Mouse (Mus musculus): ENCODE data around the gene Palm.

Gene Palm

GRCm38 (mm10) chr10:79772320-79772719 lies 21.1 kb upstream of the Palm start:
- DNase-seq (ENCODE audit: low spot score in 2 of 2) = no peak

GRCm38 (mm10) chr10:79773208-79773607 lies 20.2 kb upstream of the Palm start:
- no peak for DNase-seq (ENCODE audit: low spot score in 2 of 2)

DNA sequence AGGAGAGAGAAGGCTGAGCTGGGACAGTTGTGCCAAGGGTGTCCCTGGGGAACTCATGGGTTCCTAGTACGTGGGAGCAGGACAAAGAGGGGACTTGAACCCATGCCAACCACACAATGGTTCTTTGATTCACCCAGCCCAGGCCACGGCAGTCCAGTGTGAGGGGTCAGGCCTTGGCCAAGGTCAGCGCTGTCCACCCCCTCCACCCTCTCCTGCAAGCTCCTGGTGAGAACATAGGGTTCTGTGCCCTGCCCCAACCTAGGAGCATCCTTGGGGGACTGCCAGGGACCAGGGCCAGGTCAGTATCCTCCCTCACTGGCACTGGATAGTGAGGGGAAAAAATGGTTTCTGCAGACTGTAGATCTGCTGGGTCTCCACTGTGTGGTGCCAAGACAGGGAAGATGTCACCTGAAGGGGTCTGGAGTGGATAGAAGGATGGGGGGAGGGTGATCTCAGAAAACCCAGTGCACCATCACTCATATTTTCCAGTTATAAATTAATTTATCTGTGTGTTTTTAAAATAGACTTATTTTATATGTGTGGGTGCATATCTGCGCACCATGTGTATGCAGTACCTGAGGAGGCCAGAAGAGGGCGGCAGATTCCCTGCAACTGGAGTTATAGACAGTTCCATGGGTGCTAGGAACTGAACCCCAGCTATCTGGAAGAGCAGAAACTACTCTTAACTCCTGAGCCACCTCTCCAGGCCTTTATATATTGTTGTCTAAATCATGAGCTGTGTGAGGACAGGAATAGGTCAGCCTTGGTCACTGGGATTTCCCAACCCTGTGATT lies 18.7 kb upstream of the Palm start:
- DNase-seq (ENCODE audit: low spot score in 2 of 2) = no peak

GRCm38 (mm10) chr10:79777103-79777531 lies 16.3 kb upstream of the Palm start, which contains the start of gene Fstl3:
Fstl3 (plus strand) TSS chr10:79777272.
- DNase-seq (ENCODE audit: low spot score in 2 of 2) = no peak

DNA sequence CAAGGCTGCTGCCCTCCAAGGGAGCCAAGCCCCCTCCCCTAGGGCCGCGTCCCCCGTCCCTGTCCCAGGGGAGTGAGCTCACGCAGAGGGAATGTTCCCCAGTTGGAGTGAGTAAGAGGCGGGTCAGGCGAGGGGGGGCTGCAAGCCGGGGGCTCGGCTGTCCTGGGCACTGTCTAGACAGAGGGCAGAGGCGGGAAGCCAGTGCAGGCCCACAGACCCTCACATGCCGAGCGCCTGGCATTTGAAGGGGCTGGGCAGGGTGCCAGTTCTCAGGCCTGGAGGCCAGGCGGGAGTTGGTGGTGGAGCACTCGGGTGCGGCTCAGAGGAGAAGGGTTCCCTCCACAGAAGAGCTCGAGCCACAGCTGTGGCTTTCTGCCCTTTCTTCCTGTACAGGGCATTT lies 15.4 kb upstream of the Palm start:
- DNase-seq (ENCODE audit: low spot score in 2 of 2) = no peak

GRCm38 (mm10) chr10:79779193-79779592 lies 14.2 kb upstream of the Palm start:
- no peak for DNase-seq (ENCODE audit: low spot score in 2 of 2)

- peak; percentile 94 to 98 for DNase-seq (ENCODE audit: low spot score in 2 of 2)
Observed at GRCm38 (mm10) chr10:79779784-79780663, 13.3 kb upstream of the Palm start.

DNA sequence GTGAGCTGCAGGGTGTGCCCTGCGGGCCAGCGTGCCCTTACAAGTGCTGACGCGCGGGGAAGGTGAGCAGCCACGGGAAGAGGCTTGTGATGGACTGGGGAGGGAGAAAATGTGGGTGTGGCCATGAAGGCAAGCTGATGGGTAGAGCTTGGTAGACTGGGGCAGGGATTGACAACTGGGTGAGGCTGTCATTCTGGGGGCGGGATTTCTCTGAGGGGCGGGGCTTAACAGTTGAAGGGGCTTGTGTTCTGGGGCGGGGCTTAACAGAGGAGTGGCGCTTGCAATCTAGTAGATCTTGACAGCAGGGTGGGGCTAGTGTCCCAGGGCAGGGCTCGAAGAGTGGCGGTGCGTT lies 12.7 kb upstream of the Palm start:
- DNase-seq (ENCODE audit: low spot score in 2 of 2) = no peak

DNA sequence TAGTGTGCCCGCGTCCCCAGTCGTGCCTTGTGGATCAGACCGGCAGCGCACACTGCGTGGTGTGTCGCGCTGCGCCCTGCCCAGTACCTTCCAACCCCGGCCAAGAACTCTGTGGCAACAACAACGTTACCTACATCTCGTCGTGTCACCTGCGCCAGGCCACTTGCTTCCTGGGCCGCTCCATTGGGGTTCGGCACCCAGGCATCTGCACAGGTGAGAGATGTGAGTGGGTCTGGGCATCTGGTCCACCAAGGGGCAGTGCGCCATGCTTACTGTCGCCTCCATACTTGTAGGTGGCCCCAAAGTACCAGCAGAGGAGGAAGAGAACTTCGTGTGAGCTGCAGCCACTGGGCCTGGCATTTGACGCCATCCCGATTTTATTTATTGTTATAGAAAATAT lies 12.2 kb upstream of the Palm start:
- DNase-seq (ENCODE audit: low spot score in 2 of 2) = no peak

DNA sequence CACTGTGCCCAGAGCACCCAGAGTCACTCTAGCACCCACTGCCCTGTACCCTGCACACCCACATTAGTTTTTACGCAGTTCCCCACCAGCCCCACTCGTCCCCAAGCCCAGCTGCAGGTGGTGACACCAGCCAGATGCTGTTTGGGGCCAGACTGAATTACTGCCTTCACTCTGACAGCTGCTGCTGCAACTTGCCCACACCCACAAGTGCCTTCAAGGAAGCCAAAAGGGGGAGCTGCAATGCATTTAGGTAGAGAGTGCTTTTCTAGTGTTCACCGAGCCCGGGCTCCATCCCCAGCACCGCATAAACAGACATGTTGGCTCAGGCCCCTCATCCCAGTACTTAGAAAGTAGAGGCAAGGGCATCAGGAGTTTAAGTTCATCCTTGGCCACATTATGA lies 11.4 kb upstream of the Palm start:
- no peak for DNase-seq (ENCODE audit: low spot score in 2 of 2)

- DNase-seq (ENCODE audit: low spot score in 2 of 2) = no peak
Observed at GRCm38 (mm10) chr10:79783050-79783449, 10.3 kb upstream of the Palm start.

DNA sequence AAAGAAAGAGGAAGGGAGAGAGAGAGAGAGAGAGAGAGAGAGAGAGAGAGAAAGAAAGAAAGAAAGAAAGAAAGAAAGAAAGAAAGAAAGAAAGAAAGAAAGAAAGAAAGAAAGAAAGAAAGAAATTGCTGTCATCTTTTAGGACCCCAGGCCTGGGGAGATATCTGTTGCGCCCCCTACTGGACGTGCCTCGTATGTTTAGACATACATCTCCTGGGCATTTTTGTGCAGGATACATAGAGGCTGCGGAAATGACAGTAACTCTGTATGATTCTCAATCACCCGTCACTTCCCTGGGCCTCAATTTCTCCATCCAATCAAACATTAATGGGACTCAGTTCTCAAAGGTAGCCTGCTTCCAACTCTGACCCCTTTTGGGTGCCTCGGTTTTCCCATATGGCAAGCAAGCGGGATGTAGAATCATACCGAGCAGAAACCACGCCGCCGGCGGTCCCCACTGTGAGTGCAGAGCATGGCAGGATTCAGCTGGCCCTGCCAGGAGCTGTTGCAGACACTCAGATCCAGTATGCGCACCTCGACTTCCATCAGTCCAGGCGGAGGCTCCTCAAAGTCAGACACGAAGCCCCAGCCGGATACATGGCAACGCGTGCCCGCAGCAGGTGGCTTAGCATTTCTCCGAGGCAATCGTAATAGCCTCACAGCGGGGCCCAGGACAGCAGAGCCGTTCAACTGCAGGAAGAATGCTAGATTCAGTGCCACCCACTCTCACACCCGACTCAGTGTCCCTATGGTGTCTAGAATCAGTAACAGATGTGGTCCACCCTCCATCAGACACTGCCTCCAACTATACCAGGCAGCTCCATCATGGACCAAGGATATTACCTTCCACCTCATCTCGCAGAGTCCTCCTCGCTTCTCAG lies 9.2 kb upstream of the Palm start:
- DNase-seq (ENCODE audit: low spot score in 2 of 2) = no peak

- peak; percentile 79 to 82 for DNase-seq (ENCODE audit: low spot score in 2 of 2)
Observed at GRCm38 (mm10) chr10:79788386-79789158, 4.8 kb upstream of the Palm start.

DNA sequence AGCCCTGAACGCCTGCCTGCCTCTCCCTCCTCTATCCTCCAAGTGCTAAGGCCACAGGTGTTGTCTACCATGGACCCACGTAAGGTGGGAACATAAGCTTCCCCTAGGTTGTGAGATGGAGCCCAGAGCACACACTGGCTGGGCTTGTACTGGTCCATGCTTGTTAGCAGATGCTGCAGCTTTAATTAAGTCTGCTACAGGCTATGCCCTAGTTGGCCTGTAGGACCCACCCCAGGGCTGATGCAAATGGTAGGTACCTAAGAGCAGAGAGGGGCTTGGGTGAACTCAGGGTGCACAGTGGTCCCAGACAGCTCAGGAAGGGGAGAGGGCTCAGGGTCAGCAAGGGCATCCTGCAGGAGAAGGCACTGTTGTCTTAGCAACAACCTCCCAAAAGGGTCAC lies 3.8 kb upstream of the Palm start:
- no peak for DNase-seq (ENCODE audit: low spot score in 2 of 2)

GRCm38 (mm10) chr10:79790861-79791260 lies 2.5 kb upstream of the Palm start, which contains the start of gene Prss57:
Prss57 (minus strand) TSS chr10:79790961.
- DNase-seq (ENCODE audit: low spot score in 2 of 2) = no peak

GRCm38 (mm10) chr10:79792339-79793040 lies 882 bp upstream of the Palm start:
- DNase-seq (ENCODE audit: low spot score in 2 of 2) = no peak

DNA sequence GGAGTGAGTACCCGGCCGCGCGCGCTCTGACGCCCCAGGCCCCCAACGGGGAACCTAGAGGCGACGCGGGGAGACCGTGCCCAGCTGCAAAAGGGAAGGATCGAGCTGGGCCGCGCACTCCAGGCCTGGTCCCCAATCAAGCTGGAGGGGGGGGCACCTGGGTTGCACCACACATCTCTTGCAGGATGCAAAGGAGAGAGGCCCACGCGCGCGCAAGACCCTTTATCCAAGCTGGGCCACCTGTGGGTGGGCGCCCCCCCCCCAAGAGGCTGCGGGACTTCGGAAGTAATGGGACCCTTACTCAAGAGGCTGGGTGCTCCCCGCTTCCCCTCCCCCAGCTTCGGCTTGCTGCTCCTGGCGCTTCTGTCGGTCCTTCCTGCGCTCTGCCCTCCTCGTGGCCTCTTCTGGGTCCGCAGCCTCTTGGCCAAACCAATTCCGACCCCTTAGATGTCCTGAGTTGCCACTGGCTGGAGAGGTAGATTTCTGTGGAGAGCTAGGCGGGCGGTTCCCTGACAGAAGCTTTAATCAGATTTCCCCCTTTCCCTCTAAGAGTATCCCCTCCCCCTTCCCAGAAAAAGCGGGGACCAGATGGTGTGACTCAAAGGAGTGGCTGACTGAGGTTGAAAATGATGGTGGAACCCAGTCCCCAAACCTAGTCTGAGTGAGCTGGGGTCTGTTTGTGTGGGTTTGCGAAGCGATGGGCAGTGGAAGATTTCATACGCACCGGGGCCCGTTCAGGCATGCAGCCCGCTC lies 542 bp downstream of the Palm start:
- peak; percentile 75 for DNase-seq (ENCODE audit: low spot score in 2 of 2)

GRCm38 (mm10) chr10:79794491-79794931 lies 1.1 kb downstream of the Palm start:
- peak in 1 of 2 experiments; percentile 41 for DNase-seq (ENCODE audit: low spot score in 2 of 2)

GRCm38 (mm10) chr10:79795905-79796304 lies 2.5 kb downstream of the Palm start:
- DNase-seq (ENCODE audit: low spot score in 2 of 2) = no peak

- DNase-seq (ENCODE audit: low spot score in 2 of 2) = no peak
Observed at GRCm38 (mm10) chr10:79797326-79797725, 4.0 kb downstream of the Palm start.

Data from right cerebral cortex, adult 2 months (tissue).